Mouse (Mus musculus) ES-E14 (cell line): ENCODE measurements around the gene Dscam.

Experiments
- CHD2 ChIP-seq: IDR thresholded peaks from 2 replicates; pipeline ENCODE4 v1.6.1; 2014; ENCODE audit warnings: mild to moderate bottlenecking, low read depth, low read length, inconsistent platforms
- ZNF384 ChIP-seq: IDR thresholded peaks from 2 replicates; pipeline ENCODE4 v1.6.1; 2012; ENCODE audit warnings: low read depth, low read length, inconsistent platforms

DNA sequence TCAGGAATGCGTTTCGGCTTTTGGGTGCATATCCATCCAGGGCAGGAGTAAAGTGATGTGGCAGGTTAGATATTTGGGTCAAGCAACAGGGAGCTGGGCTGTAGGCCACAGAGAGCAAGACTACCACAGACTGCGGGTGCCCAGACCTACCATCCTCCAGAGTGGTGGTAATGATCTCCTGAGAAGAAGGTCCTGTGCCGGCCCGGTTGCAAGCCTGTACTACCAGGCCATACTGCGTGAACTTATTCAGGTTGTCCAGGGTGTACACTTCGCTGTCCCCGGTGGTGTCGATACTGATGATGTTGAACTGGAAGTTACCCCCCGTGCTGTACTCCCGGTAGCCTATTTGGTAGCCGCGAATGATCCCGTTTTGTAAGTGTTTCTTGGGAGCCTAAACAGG is 485.5 kb downstream of the Dscam start:
- no peak for TF ChIP-seq ZNF384
- TF ChIP-seq CHD2, result no peak
